Mouse (Mus musculus): ENCODE data around the gene Cdc37.

- TF ChIP-seq CTCF (IDR thresholded peaks at IDR 0.05; ENCODE audit: insufficient read depth, low read length), result no peak
- TF ChIP-seq POLR2A (IDR thresholded peaks at IDR 0.05; ENCODE audit: borderline replicate concordance, extremely low read depth, low read depth, low read length), result no peak
Observed at GRCm38 (mm10) chr9:21166516-21166915, 16.7 kb upstream of the Cdc37 start.

Measured in lung, adult 2 months (tissue).